Mouse (Mus musculus) liver, postnatal 0 days (tissue): Measurements from ENCODE around the gene Fibp.

ENCODE experiments used
- CTCF ChIP-seq: sonication (generic); IDR thresholded peaks from 2 replicates; pipeline ENCODE4 v1.5.1; 2016; ENCODE audit warnings: antibody characterized with exemption, low read depth
- EP300 ChIP-seq: IDR thresholded peaks from 2 replicates; pipeline ENCODE4 v1.6.1; 2016; ENCODE audit warnings: antibody characterized with exemption, low read depth, mild to moderate bottlenecking

DNA sequence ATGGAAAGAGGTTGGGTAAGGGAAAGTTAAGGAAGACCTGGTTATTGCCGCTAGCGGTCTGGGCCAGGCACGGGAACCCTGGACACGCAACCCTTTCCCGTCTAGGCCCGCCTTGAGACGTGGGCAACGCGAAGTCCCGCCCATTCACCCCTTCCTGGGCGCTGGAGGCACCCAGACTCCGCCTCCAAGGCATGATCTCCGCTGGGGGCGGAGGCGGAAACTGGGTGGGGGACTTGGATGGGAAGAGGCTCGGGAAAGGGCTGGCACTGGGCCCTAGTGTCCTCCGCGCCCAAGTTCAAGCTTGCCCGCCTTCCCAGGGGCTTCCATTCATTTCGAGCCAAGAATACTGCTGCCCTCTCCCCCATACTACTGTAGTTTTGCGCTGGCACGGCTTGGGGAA is 13.3 kb downstream of the Fibp start, which contains the start of gene Efemp2:
- TF ChIP-seq CTCF = no peak
- no peak for TF ChIP-seq EP300
